Comparison of ENCODE assay signal across 9 mouse cellular contexts in the genomic region with DNA sequence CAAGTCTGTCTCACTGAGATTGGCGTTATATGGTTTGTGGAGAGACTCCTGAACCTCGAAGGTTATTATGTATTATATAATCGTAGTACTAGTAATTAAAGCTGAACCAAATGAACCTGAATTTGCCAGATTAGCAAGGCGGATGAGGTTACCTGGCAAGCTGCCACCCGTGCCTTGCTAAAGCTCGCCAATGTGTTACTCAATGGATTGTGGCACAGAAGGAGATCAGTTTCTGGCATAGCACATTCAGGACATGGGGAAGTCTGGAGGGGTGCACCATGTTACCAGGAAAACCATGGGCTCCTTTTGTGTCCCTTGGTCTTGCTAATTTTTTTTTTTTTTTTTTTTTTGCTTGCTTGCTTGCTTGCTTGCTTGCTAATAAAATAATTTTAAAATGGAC. TPM values are rescaled to one million over a fixed set of nuclear protein-coding genes. Genes with fewer than 3 reads are reported as not detected.
DNase-seq lines count a peak whose midpoint lies in the region; ATAC-seq lines count a peak whose summit lies in the region.
"Had no signal": no experiment of that assay in that cellular context is flagged by ENCODE, and none has a peak within 500 bp of the region (broad histone marks: within the 10 kb centered on the region; RNA-seq: fewer than 3 reads in every experiment).

No protein-coding gene starts in this region.

- H3K27me3 ChIP-seq in embryonic facial prominence, embryonic 15.5 days = no peaks in the 10 kb centered on the region
- no peaks in the 10 kb centered on the region; the same call in 1 of the 2 replicates for H3K27me3 ChIP-seq in kidney, embryonic 15.5 days
- H3K27me3 ChIP-seq in neural tube, embryonic 12.5 days (replicated peaks) = no peaks in the 10 kb centered on the region
- H3K27me3 ChIP-seq: stomach, embryonic 15.5 days had no signal

- H3K36me3 ChIP-seq in embryonic facial prominence, embryonic 15.5 days = no peaks in the 10 kb centered on the region
- H3K36me3 ChIP-seq in kidney, embryonic 15.5 days = no peaks in the 10 kb centered on the region
- no peaks in the 10 kb centered on the region for H3K36me3 ChIP-seq in neural tube, embryonic 12.5 days
- H3K36me3 ChIP-seq: stomach, embryonic 15.5 days had no signal

- no peak for ATAC-seq in embryonic facial prominence, embryonic 15.5 days (ENCODE audit: insufficient number of reproducible peaks, low FRiP score, low TSS enrichment, low read depth)
- no peak for ATAC-seq in kidney, embryonic 15.5 days (replicated peaks; ENCODE audit: low FRiP score)
- ATAC-seq in neural tube, embryonic 12.5 days (ENCODE audit: low FRiP score, low read depth) = no peak
- no peak for ATAC-seq in CD4-positive, CD25-positive, alpha-beta regulatory T cell, adult 4 months

- peak; percentile 30 to 61 for DNase-seq in left cerebral cortex, postnatal 14 days (ENCODE audit: low spot score in 2 of 2)
- DNase-seq in left cerebral cortex, adult 11 months (ENCODE audit: low spot score) = no peak
- DNase-seq in retina, embryonic 14.5 days (ENCODE audit: low spot score) = no peak

- intact Hi-C loops in left cerebral cortex, postnatal 14 days (cut with DNase I) = no loop called here

- H3K9me3 ChIP-seq in embryonic facial prominence, embryonic 15.5 days (replicated peaks) = 0 out of 2 replicates have a peak, but pooled peaks cover 10% of the 10 kb centered on the region
- H3K9me3 ChIP-seq in kidney, embryonic 15.5 days (replicated peaks) = peaks cover 7% of the 10 kb centered on the region
- H3K9me3 ChIP-seq in neural tube, embryonic 12.5 days = no peaks in the 10 kb centered on the region
- H3K9me3 ChIP-seq: stomach, embryonic 15.5 days had no signal

- H3K27ac ChIP-seq in embryonic facial prominence, embryonic 15.5 days (replicated peaks) = no peak overlapping the region
- H3K27ac ChIP-seq in kidney, embryonic 15.5 days = no peak overlapping the region
- H3K27ac ChIP-seq in neural tube, embryonic 12.5 days = no peak overlapping the region
- H3K27ac ChIP-seq: liver, embryonic 14.5 days; stomach, embryonic 15.5 days had no signal

- no peak overlapping the region; the same call in 1 of the 2 replicates for H3K4me3 ChIP-seq in embryonic facial prominence, embryonic 15.5 days (replicated peaks)
- H3K4me3 ChIP-seq in kidney, embryonic 15.5 days (replicated peaks) = peak overlapping the region; percentile 40; the same call in 1 of the 2 replicates
- no peak overlapping the region for H3K4me3 ChIP-seq in neural tube, embryonic 12.5 days

- H3K4me1 ChIP-seq in embryonic facial prominence, embryonic 15.5 days = 0 out of 2 replicates have a peak, but pooled peaks cover 5% of the 10 kb centered on the region
- peaks cover 10% of the 10 kb centered on the region for H3K4me1 ChIP-seq in kidney, embryonic 15.5 days
- H3K4me1 ChIP-seq in neural tube, embryonic 12.5 days = peaks cover 3% of the 10 kb centered on the region; the same call in 1 of the 2 replicates

- 68% methylated on average over 6 of the region's 6 CpGs for WGBS in embryonic facial prominence, embryonic 15.5 days
- WGBS in kidney, embryonic 15.5 days = 88% methylated on average over 6 of the region's 6 CpGs
- 92% methylated on average over 6 of the region's 6 CpGs for WGBS in neural tube, embryonic 12.5 days

- peak overlapping the region; percentile 55 for H3K4me2 ChIP-seq in embryonic facial prominence, embryonic 15.5 days (replicated peaks)
- H3K4me2 ChIP-seq in kidney, embryonic 15.5 days = peak overlapping the region; percentile 65
- H3K4me2 ChIP-seq in neural tube, embryonic 12.5 days (replicated peaks) = peak overlapping the region; percentile 59

- H3K9ac ChIP-seq in embryonic facial prominence, embryonic 15.5 days = no peak overlapping the region
- no peak overlapping the region for H3K9ac ChIP-seq in kidney, embryonic 15.5 days
- H3K9ac ChIP-seq in neural tube, embryonic 12.5 days = no peak overlapping the region
- H3K9ac ChIP-seq: liver, embryonic 14.5 days; stomach, embryonic 15.5 days had no signal

RNA-seq across cellular contexts. Expression of a gene that starts 8.5 kb away (rescaled TPM):
- total RNA-seq in left cerebral cortex, postnatal 14 days (2021) = not detected
- not detected in 2 replicates for polyA plus RNA-seq in embryonic facial prominence, embryonic 15.5 days (2015; fragmentation: Nextera tagmentation; extraction: Ambion mirVana)
- 0.43 TPM in 1 of 2 replicates, not detected in the other for polyA plus RNA-seq in kidney, embryonic 15.5 days (2015; fragmentation: Nextera tagmentation; extraction: Ambion mirVana)
- not detected in 2 replicates for polyA plus RNA-seq in neural tube, embryonic 12.5 days (2016; fragmentation: Nextera tagmentation; extraction: Ambion mirVana)
- not detected for polyA plus RNA-seq in CD4-positive, CD25-positive, alpha-beta regulatory T cell, adult 4 months (2017; shearing (Covaris generic))
- polyA plus RNA-seq: liver, embryonic 14.5 days; stomach, embryonic 15.5 days had no signal

RNA-seq across cellular contexts. Expression of a gene that starts 8.7 kb away (rescaled TPM):
- 10 to 100 TPM; 16.1 to 16.3 TPM for total RNA-seq in left cerebral cortex, postnatal 14 days (2021)
- polyA plus RNA-seq in embryonic facial prominence, embryonic 15.5 days (2015; fragmentation: Nextera tagmentation; extraction: Ambion mirVana) = 13.7 and 14.5 TPM in 2 replicates
- polyA plus RNA-seq in kidney, embryonic 15.5 days (2015; fragmentation: Nextera tagmentation; extraction: Ambion mirVana) = 11.3 and 12.1 TPM in 2 replicates
- 16.3 and 18.4 TPM in 2 replicates for polyA plus RNA-seq in neural tube, embryonic 12.5 days (2016; fragmentation: Nextera tagmentation; extraction: Ambion mirVana)
- polyA plus RNA-seq in CD4-positive, CD25-positive, alpha-beta regulatory T cell, adult 4 months (2017; shearing (Covaris generic)) = 10 to 100 TPM; 10.6 to 13.8 TPM

RNA-seq across cellular contexts. Expression of a gene that starts 23.8 kb away (rescaled TPM):
- not detected for total RNA-seq in left cerebral cortex, postnatal 14 days (2021)
- polyA plus RNA-seq in embryonic facial prominence, embryonic 15.5 days (2015; fragmentation: Nextera tagmentation; extraction: Ambion mirVana) = 30.8 and 40.2 TPM in 2 replicates
- 0.28 TPM in 1 of 2 replicates, not detected in the other for polyA plus RNA-seq in kidney, embryonic 15.5 days (2015; fragmentation: Nextera tagmentation; extraction: Ambion mirVana)
- polyA plus RNA-seq in neural tube, embryonic 12.5 days (2016; fragmentation: Nextera tagmentation; extraction: Ambion mirVana) = not detected in 2 replicates
- under 1 TPM in 1 of 2 experiments, not detected in 1; 0.19 TPM for polyA plus RNA-seq in CD4-positive, CD25-positive, alpha-beta regulatory T cell, adult 4 months (2017; shearing (Covaris generic))
- polyA plus RNA-seq: liver, embryonic 14.5 days had no signal

RNA-seq across cellular contexts. Expression of a gene that starts 24.2 kb away (rescaled TPM):
- total RNA-seq in left cerebral cortex, postnatal 14 days (2021) = 10 to 100 TPM; 17.8 to 22.0 TPM
- polyA plus RNA-seq in embryonic facial prominence, embryonic 15.5 days (2015; fragmentation: Nextera tagmentation; extraction: Ambion mirVana) = 41.6 and 45.6 TPM in 2 replicates
- 40.0 and 43.9 TPM in 2 replicates for polyA plus RNA-seq in kidney, embryonic 15.5 days (2015; fragmentation: Nextera tagmentation; extraction: Ambion mirVana)
- 41.3 and 43.7 TPM in 2 replicates for polyA plus RNA-seq in neural tube, embryonic 12.5 days (2016; fragmentation: Nextera tagmentation; extraction: Ambion mirVana)
- polyA plus RNA-seq in CD4-positive, CD25-positive, alpha-beta regulatory T cell, adult 4 months (2017; shearing (Covaris generic)) = 10 to 100 TPM; 19.4 to 27.8 TPM

RNA-seq across cellular contexts. Expression of a gene that starts 44.9 kb away (rescaled TPM):
- total RNA-seq in left cerebral cortex, postnatal 14 days (2021) = under 1 TPM; 0.32 to 0.40 TPM
- 3.1 and 4.0 TPM in 2 replicates for polyA plus RNA-seq in embryonic facial prominence, embryonic 15.5 days (2015; fragmentation: Nextera tagmentation; extraction: Ambion mirVana)
- 4.9 and 5.5 TPM in 2 replicates for polyA plus RNA-seq in kidney, embryonic 15.5 days (2015; fragmentation: Nextera tagmentation; extraction: Ambion mirVana)
- polyA plus RNA-seq in neural tube, embryonic 12.5 days (2016; fragmentation: Nextera tagmentation; extraction: Ambion mirVana) = 1.7 and 2.3 TPM in 2 replicates
- 100 to 1,000 TPM; 130 to 152 TPM for polyA plus RNA-seq in CD4-positive, CD25-positive, alpha-beta regulatory T cell, adult 4 months (2017; shearing (Covaris generic))

Comparison
In these comparisons a context has a peak if more than half of its experiments do, and no peak if none do; other contexts are left out.
1. DNase-seq: peak in left cerebral cortex, postnatal 14 days (2 of 2); none in left cerebral cortex, adult 11 months (single experiment) and retina, embryonic 14.5 days (single experiment).
2. RNA of a gene that starts 23.8 kb away (polyA plus RNA-seq): 30.8 to 40.2 TPM in embryonic facial prominence, embryonic 15.5 days; 0.19 TPM in CD4-positive, CD25-positive, alpha-beta regulatory T cell, adult 4 months, 0.28 TPM in kidney, embryonic 15.5 days and not detected in neural tube, embryonic 12.5 days; every median in the first group is over 10 times any median in the second.
3. Peak in every context shown above with its lines, with median percentiles within 50 percentile points of each other: H3K4me2 ChIP-seq.